Mouse (Mus musculus): ENCODE data around the gene Zfp383.

- TF ChIP-seq CTCF (IDR thresholded peaks at IDR 0.05; ENCODE audit: insufficient read depth, low read depth, low read length) (peak; percentile 13; the same call in 1 of the 2 replicates), POLR2A (IDR thresholded peaks at IDR 0.05; ENCODE audit: insufficient read depth, low read depth, low read length) (no peak)
Observed at GRCm38 (mm10) chr7:29954731-29955130, 46.7 kb downstream of the Zfp383 start.

All from olfactory bulb, adult 2 months (tissue).